Comparison of ENCODE assay signal across 20 mouse cellular contexts in the genomic region with DNA sequence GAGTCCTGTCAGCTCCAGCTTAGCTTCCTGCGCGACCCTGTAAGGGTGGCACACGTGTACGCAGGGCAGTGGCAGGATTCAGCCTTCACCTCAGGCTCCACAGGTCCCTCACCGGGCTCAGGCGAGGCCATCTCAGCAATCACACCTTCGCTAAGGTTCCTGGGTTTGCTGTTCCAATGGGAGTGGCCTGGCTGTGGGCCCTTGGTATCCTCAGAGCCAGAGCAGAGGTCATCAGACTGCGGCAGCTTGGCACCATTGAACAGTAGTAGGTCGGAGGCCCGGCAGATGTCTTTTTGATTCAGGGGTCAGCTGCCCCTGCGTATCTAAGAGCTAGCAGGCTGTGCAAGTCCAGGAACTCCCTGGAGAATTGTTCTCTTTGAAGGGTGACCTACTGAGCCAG.
A peak's percentile ranks its signal among the peaks of the same experiment; 100 is the strongest.
DNase-seq lines count a peak whose midpoint lies in the region; ATAC-seq and TF ChIP-seq lines count a peak whose summit lies in the region.
"Had no signal": no experiment of that assay in that cellular context is flagged by ENCODE, and none has a peak within 500 bp of the region (broad histone marks: within the 10 kb centered on the region; RNA-seq: fewer than 3 reads in every experiment).

No protein-coding gene starts in this region.

- peak; percentile 22 for DNase-seq in cerebellum, adult 11-12 months
- no peak for DNase-seq in cerebellum, adult 9-11 months
- no peak for DNase-seq in gastrocnemius, adult 2 months
- DNase-seq in gastrocnemius, postnatal 36 days = no peak
- DNase-seq in liver, adult 2 months (ENCODE audit: extremely low read depth, low read depth, low spot score) = peak; percentile 88
- no peak for DNase-seq in liver
- DNase-seq in hindbrain, postnatal 0 days (ENCODE audit: low spot score) = no peak
- no peak for DNase-seq in layer of hippocampus, adult 2 months (ENCODE audit: low spot score in 2 of 2)
- DNase-seq: cerebellum, adult 11 months; gastrocnemius, postnatal 25 days; kidney, postnatal 10 days; thymus, adult 18-20 months; thymus, postnatal 36 days had no signal

- H3K4me2 ChIP-seq in hindbrain, postnatal 0 days (ENCODE audit: low read depth, low read length) = no peak overlapping the region
- H3K4me2 ChIP-seq: limb, embryonic 15.5 days; midbrain, embryonic 11.5 days; stomach, embryonic 15.5 days had no signal

- H3K4me1 ChIP-seq in liver, adult 2 months (ENCODE audit: control insufficient read depth, insufficient read depth, low read length) = peaks cover 2% of the 10 kb centered on the region; the same call in 1 of the 2 replicates
- peaks cover 35% of the 10 kb centered on the region for H3K4me1 ChIP-seq in hindbrain, postnatal 0 days (ENCODE audit: insufficient read depth, low read length)

- peak overlapping the region; percentile 16; the same call in 1 of the 2 replicates for H3K27ac ChIP-seq in gastrocnemius, adult 2 months
- H3K27ac ChIP-seq in liver, adult 2 months (replicated peaks; ENCODE audit: insufficient read depth, low read depth, low read length) = no peak overlapping the region
- H3K27ac ChIP-seq in hindbrain, postnatal 0 days = no peak overlapping the region
- H3K27ac ChIP-seq in layer of hippocampus, adult 2 months = no peak overlapping the region
- H3K27ac ChIP-seq: heart, adult 2 months; macrophage; stomach, embryonic 15.5 days had no signal

- H3K9ac ChIP-seq in liver, adult 2 months (ENCODE audit: low read depth, low read length) = no peak overlapping the region
- 0 out of 2 replicates have a peak overlapping the region, but pooled peaks have one; percentile 7 for H3K9ac ChIP-seq in hindbrain, postnatal 0 days (replicated peaks; ENCODE audit: low read length)
- H3K9ac ChIP-seq: limb, embryonic 15.5 days; stomach, embryonic 15.5 days had no signal

- H3K27me3 ChIP-seq in liver, adult 2 months (ENCODE audit: control insufficient read depth, insufficient read depth, low read length) = no peaks in the 10 kb centered on the region
- H3K27me3 ChIP-seq in hindbrain, postnatal 0 days (ENCODE audit: insufficient read depth, low read length) = no peaks in the 10 kb centered on the region
- H3K27me3 ChIP-seq: limb, embryonic 15.5 days; stomach, embryonic 15.5 days had no signal

- ATAC-seq in hindbrain, postnatal 0 days = no peak
- ATAC-seq: inflammation-experienced regulatory T-cells, adult 6 months; lung, postnatal 0 days had no signal

- no peaks in the 10 kb centered on the region for H3K36me3 ChIP-seq in liver, adult 2 months (ENCODE audit: control insufficient read depth, insufficient read depth, low read length)
- H3K36me3 ChIP-seq in hindbrain, postnatal 0 days (ENCODE audit: insufficient read depth, low read length) = no peaks in the 10 kb centered on the region
- H3K36me3 ChIP-seq: limb, embryonic 15.5 days; stomach, embryonic 15.5 days had no signal

- TF ChIP-seq POLR2A in liver, adult 2 months (IDR thresholded peaks at IDR 0.05; ENCODE audit: extremely low read depth, insufficient read depth, low read length) = no peak

- 24% methylated on average over 11 of the region's 11 CpGs for WGBS in liver, adult 2 months
- WGBS in hindbrain, postnatal 0 days = 69% methylated on average over 11 of the region's 11 CpGs

- no peak for TF ChIP-seq CTCF in gastrocnemius, adult 2 months (IDR thresholded peaks at IDR 0.05)
- TF ChIP-seq CTCF in liver, adult 2 months (IDR thresholded peaks at IDR 0.05; ENCODE audit: low read depth, low read length) = no peak
- TF ChIP-seq CTCF in hindbrain, postnatal 0 days (IDR thresholded peaks at IDR 0.05; ENCODE audit: low read depth) = no peak
- TF ChIP-seq CTCF in layer of hippocampus, adult 2 months (conservative IDR thresholded peaks at IDR 0.05) = no peak

- intact Hi-C loops in gastrocnemius, adult 2 months (cut with DNase I) = no loop called here
- intact Hi-C loops in gastrocnemius, postnatal 36 days (cut with DNase I) = no loop called here

- H3K79me2 ChIP-seq in liver, adult 2 months (ENCODE audit: control insufficient read depth, insufficient read depth, low read length) = no peaks in the 10 kb centered on the region

- H3K9me3 ChIP-seq in hindbrain, postnatal 0 days (ENCODE audit: low read length) = no peaks in the 10 kb centered on the region
- H3K9me3 ChIP-seq: limb, embryonic 15.5 days; stomach, embryonic 15.5 days had no signal

- no peak overlapping the region for H3K4me3 ChIP-seq in gastrocnemius, adult 2 months
- no peak overlapping the region for H3K4me3 ChIP-seq in liver, adult 2 months (ENCODE audit: insufficient read depth, low read depth, low read length)
- H3K4me3 ChIP-seq in hindbrain, postnatal 0 days (ENCODE audit: low read length) = no peak overlapping the region
- H3K4me3 ChIP-seq in layer of hippocampus, adult 2 months = no peak overlapping the region
- H3K4me3 ChIP-seq: heart, adult 2 months; limb, embryonic 15.5 days; stomach, embryonic 15.5 days had no signal

Comparison
In these comparisons a context has a peak if more than half of its experiments do, and no peak if none do; other contexts are left out.
1. DNase-seq: peak in cerebellum, adult 11-12 months (single experiment) and liver, adult 2 months (single experiment); none in cerebellum, adult 9-11 months (single experiment), gastrocnemius, adult 2 months (single experiment), gastrocnemius, postnatal 36 days (0 of 2), liver (single experiment), hindbrain, postnatal 0 days (single experiment) and layer of hippocampus, adult 2 months (0 of 2).